Mouse (Mus musculus) stomach, embryonic 16.5 days (tissue): Measurements from ENCODE around the gene Etl4. TPM values are rescaled to one million over a fixed set of nuclear protein-coding genes. Genes with fewer than 3 reads are reported as not detected.

Experiments used
- ATAC-seq: fragments of 200-750 bp; cut with Nextera tagmentation; 2 replicates; pipeline ENCODE4 v1.8.0; 2017; ENCODE audit warnings: moderate number of reproducible peaks, moderate TSS enrichment; ENCODE audit not compliant: insufficient read depth, low FRiP score
- H3K27ac ChIP-seq: fragments of 300-500 bp; sonication (generic); 2 replicates; pipeline ENCODE4 v1.5.1; 2014; ENCODE audit warnings: low read length
- H3K27me3 ChIP-seq: fragments of 300-500 bp; sonication (generic); 2 replicates; pipeline ENCODE4 v1.6.1; 2014; ENCODE audit warnings: low read length, control low read depth, mixed read lengths; ENCODE audit not compliant: control insufficient read depth, insufficient read depth
- H3K36me3 ChIP-seq: fragments of 300-500 bp; sonication (generic); 2 replicates; pipeline ENCODE4 v1.6.1; 2014; ENCODE audit warnings: low read length; ENCODE audit not compliant: control insufficient read depth, insufficient read depth
- H3K4me1 ChIP-seq: fragments of 300-500 bp; sonication (generic); 2 replicates; pipeline ENCODE4 v1.6.1; 2014; ENCODE audit warnings: low read length, control low read depth, mixed read lengths; ENCODE audit not compliant: control insufficient read depth, insufficient read depth
- H3K4me2 ChIP-seq: fragments of 300-500 bp; sonication (generic); 2 replicates; pipeline ENCODE4 v1.6.1; 2014; ENCODE audit warnings: low read depth, low read length, mixed read lengths
- H3K4me3 ChIP-seq: fragments of 300-500 bp; sonication (generic); replicated peaks from 2 replicates; pipeline ENCODE4 v1.5.1; 2014; ENCODE audit warnings: mild to moderate bottlenecking, low read length
- H3K9ac ChIP-seq: fragments of 300-500 bp; sonication (generic); 2 replicates; pipeline ENCODE4 v1.6.1; 2014; ENCODE audit warnings: low read length
- H3K9me3 ChIP-seq: fragments of 300-500 bp; sonication (generic); replicated peaks from 2 replicates; pipeline ENCODE4 v1.6.1; 2016; ENCODE audit warnings: low read length, control low read depth; ENCODE audit not compliant: control insufficient read depth
- WGBS: fragments of 180-500 bp; shearing (Covaris S2); extraction: QIAGEN DNeasy Blood & Tissue Kit; methylation state at CpG from one replicate; pipeline ENCODE4 v1.1.7; 2014; 5-methylcytosine and 5-hydroxymethylcytosine counted together
- polyA plus RNA-seq: library from polyadenylated mRNA; unstranded; fragments of >200 nt; fragmentation: Nextera tagmentation; extraction: Ambion mirVana; gene quantifications from 2 replicates; pipeline ENCODE4 v1.2.1, GENCODE M21; 2015

Gene Etl4
- polyA plus RNA-seq, 1 experiment from 2014 or later, result 37.3 TPM

DNA sequence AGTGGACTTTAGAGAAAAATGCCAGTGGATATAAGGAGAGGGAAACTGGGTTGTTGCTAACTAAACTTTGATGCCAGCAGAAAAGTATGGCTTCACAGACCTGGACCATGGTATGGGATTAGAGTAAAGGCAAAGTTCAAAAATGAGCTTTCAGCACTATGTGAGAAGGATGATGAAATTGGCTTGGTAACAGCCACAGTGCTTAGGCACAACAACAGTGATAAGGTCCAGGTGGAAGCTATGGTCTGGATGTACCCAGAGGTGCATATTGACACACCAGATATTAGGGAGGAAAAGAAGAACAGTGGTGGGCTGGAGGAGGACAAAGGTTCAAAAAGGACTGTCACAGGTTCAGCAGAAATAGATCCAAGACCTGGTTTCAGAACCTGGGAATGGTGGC is 631.7 kb downstream of the Etl4 start:
- H3K9ac ChIP-seq, result no peak overlapping the region
- peaks cover 7% of the 10 kb centered on the region for H3K4me1 ChIP-seq
- H3K4me3 ChIP-seq, result no peak overlapping the region
- H3K4me2 ChIP-seq, result no peak overlapping the region
- no peaks in the 10 kb centered on the region for H3K9me3 ChIP-seq
- peaks cover 3% of the 10 kb centered on the region; the same call in 1 of the 2 replicates for H3K36me3 ChIP-seq
- no peak for ATAC-seq
- no peak overlapping the region for H3K27ac ChIP-seq
- no peaks in the 10 kb centered on the region for H3K27me3 ChIP-seq

DNA sequence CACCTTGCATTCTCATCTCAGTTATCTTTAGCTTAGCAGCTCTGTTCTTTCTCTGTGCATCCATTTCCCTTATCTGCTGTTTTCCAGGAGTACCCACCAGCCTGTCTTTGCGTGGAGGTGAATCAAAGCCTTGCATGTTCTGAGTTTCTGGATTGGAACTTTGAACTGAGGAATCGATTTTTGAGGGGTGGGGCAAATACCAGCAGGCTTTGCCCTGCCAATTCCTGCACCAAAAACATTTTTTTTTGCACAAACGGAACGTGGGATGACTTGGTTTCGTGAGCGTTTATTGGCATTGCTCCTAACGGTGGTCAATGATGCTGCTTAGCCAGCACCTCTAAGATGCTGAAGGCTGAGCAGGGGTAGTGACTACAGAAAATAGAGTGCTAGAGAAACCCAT is 632.7 kb downstream of the Etl4 start:
- no peak overlapping the region for H3K27ac ChIP-seq
- no peaks in the 10 kb centered on the region for H3K27me3 ChIP-seq
- no peaks in the 10 kb centered on the region for H3K9me3 ChIP-seq
- H3K4me1 ChIP-seq, result peaks cover 12% of the 10 kb centered on the region
- no peak overlapping the region for H3K4me3 ChIP-seq
- no peak overlapping the region for H3K9ac ChIP-seq
- no peak overlapping the region for H3K4me2 ChIP-seq
- 75% methylated on average over 7 of the region's 7 CpGs for WGBS
- peaks cover 3% of the 10 kb centered on the region; the same call in 1 of the 2 replicates for H3K36me3 ChIP-seq
- no peak for ATAC-seq

DNA sequence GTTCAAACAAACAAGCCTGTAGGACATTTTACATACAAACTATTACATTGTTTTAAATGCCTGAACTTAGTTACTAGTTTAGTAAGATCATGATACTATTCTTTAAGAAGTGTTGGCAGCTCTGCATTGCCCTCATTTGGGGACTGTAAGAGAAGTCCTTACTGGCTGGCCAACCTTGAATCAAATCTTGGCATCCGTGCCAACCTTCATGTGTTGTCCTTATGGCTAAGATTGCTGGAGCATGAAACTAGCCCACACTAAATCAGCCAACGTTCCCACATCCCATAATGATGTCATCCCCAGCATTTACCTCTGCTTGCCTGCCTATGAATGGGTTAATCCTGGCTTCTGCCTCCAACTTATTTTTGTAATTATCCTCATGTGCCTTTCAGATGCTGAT is 636.0 kb downstream of the Etl4 start:
- H3K4me1 ChIP-seq, result peaks cover 18% of the 10 kb centered on the region
- H3K27me3 ChIP-seq, result no peaks in the 10 kb centered on the region
- no peak overlapping the region for H3K4me3 ChIP-seq
- H3K27ac ChIP-seq, result peak overlapping the region; percentile 47
- H3K36me3 ChIP-seq, result no peaks in the 10 kb centered on the region
- no peaks in the 10 kb centered on the region for H3K9me3 ChIP-seq
- H3K4me2 ChIP-seq, result no peak overlapping the region
- WGBS, result 63% methylated on average over 2 of the region's 2 CpGs
- no peak overlapping the region for H3K9ac ChIP-seq
- no peak for ATAC-seq

DNA sequence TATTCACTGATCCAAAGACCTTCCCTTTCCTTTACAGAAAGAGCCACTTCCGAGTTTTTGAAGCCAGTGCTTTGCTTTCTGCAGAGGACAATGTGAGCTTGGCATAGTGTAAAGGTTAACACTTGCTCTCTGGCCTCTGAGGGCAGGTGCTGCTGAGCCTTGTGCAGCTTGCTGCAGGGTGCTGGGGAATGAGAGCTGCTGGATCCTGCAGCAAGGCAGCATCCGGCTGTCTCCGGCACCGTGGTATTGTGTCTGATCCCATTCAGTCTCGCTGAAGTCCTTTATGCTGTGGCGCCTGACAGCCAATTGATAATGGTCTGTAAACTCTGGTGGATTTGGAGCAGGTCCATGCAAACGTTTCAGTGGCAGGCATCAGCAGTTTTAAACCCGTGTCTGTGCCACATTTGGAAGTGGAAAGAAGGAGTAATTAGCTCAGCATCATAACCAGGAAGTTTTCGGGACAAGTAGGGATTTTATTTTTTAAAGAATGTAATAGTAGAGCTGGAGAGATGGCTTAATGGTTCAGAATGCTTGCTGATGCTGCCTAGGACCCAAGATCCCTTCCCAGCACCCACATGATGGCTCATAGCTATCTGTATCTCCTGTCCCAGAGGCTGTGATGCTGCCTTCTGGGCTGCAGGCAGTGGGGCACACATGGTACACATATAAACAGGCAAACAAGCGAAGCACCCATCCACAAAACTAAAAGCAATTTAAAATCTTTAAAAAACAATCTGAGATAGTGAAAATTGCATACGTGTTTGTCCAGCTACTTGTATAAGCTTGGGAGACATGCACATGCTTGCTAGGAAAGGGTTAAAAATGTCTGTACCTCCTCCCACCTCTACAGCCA is 637.1 kb downstream of the Etl4 start:
- no peaks in the 10 kb centered on the region for H3K36me3 ChIP-seq
- peaks cover 18% of the 10 kb centered on the region for H3K4me1 ChIP-seq
- no peaks in the 10 kb centered on the region for H3K9me3 ChIP-seq
- WGBS, result 19% methylated on average over 11 of the region's 11 CpGs
- peak; percentile 26; the same call in 1 of the 2 replicates for ATAC-seq
- H3K27me3 ChIP-seq, result no peaks in the 10 kb centered on the region
- peak overlapping the region; percentile 29; the same call in 1 of the 2 replicates for H3K9ac ChIP-seq
- peak overlapping the region; percentile 32 for H3K4me3 ChIP-seq
- H3K27ac ChIP-seq, result peak overlapping the region; percentile 92
- peak overlapping the region; percentile 53 for H3K4me2 ChIP-seq

DNA sequence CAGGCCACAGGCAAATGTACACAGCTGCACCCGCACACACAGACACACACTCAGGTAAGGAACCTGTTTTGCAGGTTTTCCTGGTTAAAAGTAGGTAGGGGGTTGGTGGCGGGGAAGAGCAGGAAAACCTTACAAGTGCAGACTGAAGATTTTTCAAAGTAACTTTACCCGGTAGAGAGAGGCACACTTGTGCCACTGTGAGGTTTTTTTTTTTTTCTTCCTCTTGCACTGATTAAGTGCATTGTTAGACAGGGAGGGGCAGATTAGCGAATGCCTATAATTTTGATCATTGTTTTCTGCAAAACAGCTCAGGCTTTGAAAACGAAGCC is 637.7 kb downstream of the Etl4 start:
- H3K4me3 ChIP-seq, result peak overlapping the region; percentile 32
- H3K27ac ChIP-seq, result peak overlapping the region; percentile 92
- peak overlapping the region; percentile 53 for H3K4me2 ChIP-seq
- H3K9me3 ChIP-seq, result no peaks in the 10 kb centered on the region
- peak overlapping the region; percentile 36 for H3K9ac ChIP-seq
- H3K27me3 ChIP-seq, result no peaks in the 10 kb centered on the region
- H3K4me1 ChIP-seq, result peaks cover 18% of the 10 kb centered on the region
- WGBS, result 15% methylated on average over 5 of the region's 5 CpGs
- H3K36me3 ChIP-seq, result no peaks in the 10 kb centered on the region
- peak; percentile 92 for ATAC-seq

DNA sequence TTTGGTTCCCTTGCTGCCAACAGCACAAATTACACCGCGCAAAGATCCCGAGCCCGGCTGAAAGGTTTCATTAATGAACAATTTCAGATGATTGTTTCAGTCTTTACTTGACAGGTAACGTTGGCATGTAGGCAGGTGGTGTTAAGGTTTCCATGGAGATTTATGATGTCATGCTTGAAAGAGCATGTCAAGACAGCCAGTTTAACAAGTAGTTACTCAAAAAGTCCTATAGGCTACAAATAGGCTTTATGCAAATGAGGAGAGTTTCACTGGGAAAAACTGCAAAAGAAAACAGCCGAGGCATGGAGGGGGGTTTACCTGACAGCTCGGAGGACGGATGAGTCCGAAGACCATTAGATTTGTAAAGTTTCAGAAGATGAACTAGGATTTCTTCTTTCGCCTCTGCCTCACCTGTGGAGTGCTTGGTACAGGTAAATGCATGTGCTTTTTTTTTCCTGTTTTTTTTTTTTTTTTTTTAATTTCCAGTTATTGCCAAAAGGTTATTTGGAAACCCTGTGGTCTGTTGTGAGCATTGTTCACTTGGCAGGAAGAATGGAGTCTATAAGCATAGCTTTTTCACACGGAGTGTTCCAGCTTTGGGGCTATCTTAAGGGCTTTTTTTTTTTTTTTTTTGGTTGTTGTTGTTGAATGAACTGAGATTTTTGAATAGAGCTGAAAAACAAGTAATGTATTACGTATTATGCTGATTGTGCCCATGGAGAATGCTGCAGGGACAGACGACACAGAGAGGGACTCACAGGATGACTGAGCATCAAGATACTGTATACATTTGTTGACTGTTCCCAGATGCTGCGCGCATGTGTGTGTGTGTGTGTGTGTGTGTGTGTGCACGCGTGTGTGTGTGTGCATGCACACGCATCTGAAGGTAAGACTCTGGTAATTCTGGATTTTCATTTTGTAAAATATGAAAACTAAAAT is 638.4 kb downstream of the Etl4 start:
- H3K4me2 ChIP-seq, result peak overlapping the region; percentile 53
- no peaks in the 10 kb centered on the region for H3K27me3 ChIP-seq
- 35% methylated on average over 18 of the region's 18 CpGs for WGBS
- peak overlapping the region; percentile 92 for H3K27ac ChIP-seq
- peak; percentile 77 for ATAC-seq
- H3K9ac ChIP-seq, result peak overlapping the region; percentile 36
- no peaks in the 10 kb centered on the region for H3K36me3 ChIP-seq
- H3K9me3 ChIP-seq, result no peaks in the 10 kb centered on the region
- H3K4me1 ChIP-seq, result peaks cover 18% of the 10 kb centered on the region
- H3K4me3 ChIP-seq, result peak overlapping the region; percentile 32

DNA sequence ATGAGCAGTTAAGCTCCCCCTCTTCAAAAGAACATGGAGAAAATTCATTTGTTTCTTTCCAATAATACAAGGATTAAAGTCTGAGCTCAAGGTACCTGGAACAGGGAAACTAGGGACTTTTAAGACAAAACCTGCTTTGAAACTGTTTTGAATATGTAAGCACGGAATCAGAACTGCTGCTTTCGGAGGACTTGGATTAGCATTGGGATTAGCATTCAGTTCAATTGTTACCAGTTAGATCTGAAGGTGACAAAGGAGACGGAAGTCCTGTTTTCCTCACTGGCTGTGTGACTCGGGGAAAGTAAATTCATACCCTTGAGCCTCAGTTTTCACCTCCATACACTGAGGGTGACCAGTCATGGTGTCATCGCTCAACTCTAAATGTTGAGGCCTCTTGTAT is 639.5 kb downstream of the Etl4 start:
- Histone ChIP-seq H3K27me3 (no peaks in the 10 kb centered on the region), H3K4me3 (peak overlapping the region; percentile 32), H3K4me2 (peak overlapping the region; percentile 53), H3K4me1 (peaks cover 18% of the 10 kb centered on the region), H3K27ac (peak overlapping the region; percentile 82), H3K9me3 (no peaks in the 10 kb centered on the region), H3K36me3 (no peaks in the 10 kb centered on the region), H3K9ac (peak overlapping the region; percentile 46; the same call in 1 of the 2 replicates)
- no peak for ATAC-seq
- 61% methylated on average over 5 of the region's 5 CpGs for WGBS

DNA sequence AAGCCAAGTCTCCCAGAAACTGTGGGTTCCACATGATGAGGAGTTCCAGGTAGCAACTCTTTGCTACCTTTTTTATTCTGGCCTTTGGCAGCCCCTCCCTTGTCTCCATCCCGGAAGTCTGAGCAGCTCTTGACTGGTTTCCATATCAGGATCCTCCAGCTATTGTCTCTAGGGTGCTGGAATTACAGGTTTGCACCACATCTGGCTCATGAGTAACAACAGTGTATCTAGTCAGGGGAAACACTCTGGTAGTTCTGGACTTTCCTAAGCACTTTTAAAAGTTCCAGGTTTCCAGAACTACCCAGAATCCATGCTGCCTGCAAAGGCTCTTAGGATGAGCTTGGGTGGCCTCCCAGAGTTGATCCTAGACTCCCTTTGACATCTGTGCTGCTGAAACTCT is 640.4 kb downstream of the Etl4 start:
- Histone ChIP-seq H3K27me3 (no peaks in the 10 kb centered on the region), H3K4me2 (peak overlapping the region; percentile 53; the same call in 1 of the 2 replicates), H3K36me3 (no peaks in the 10 kb centered on the region), H3K27ac (peak overlapping the region; percentile 29), H3K9me3 (no peaks in the 10 kb centered on the region), H3K4me1 (peaks cover 18% of the 10 kb centered on the region), H3K9ac (no peak overlapping the region), H3K4me3 (no peak overlapping the region)
- WGBS, result 48% methylated on average over 1 of the region's 1 CpGs
- no peak for ATAC-seq

DNA sequence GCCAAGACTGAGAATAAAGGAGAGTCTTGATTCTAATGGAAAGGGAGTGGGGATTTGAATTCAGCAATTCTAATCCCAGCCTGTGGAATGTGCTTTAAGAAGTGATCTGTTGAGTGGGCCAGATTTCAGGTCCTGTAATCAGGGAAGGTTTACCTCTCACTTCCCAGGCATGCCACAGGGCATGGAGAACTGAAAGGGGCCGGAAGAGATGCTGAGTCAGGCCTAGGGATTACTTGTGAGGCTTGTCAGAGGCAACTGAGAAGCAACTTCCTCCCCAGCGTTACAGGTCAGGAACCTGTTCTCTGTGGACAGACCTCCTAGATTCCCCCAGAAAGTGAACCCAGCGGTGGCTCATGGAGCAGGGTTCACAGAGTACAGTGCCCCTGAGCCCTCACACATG is 646.1 kb downstream of the Etl4 start:
- H3K4me2 ChIP-seq, result no peak overlapping the region
- peaks cover 12% of the 10 kb centered on the region for H3K4me1 ChIP-seq
- no peaks in the 10 kb centered on the region for H3K36me3 ChIP-seq
- no peak for ATAC-seq
- H3K4me3 ChIP-seq, result no peak overlapping the region
- no peak overlapping the region for H3K9ac ChIP-seq
- peak overlapping the region; percentile 50; the same call in 1 of the 2 replicates for H3K27ac ChIP-seq
- 44% methylated on average over 3 of the region's 3 CpGs for WGBS
- H3K27me3 ChIP-seq, result no peaks in the 10 kb centered on the region
- H3K9me3 ChIP-seq, result no peaks in the 10 kb centered on the region
